Mouse (Mus musculus) heart, postnatal 0 days (tissue): Measurements from ENCODE around the gene F2rl1. TPM values are rescaled to one million over a fixed set of nuclear protein-coding genes. Genes with fewer than 3 reads are reported as not detected.
"Not testable (repeated sequence)": the region's sequence is repeated elsewhere in the genome, so short reads cannot be mapped to it uniquely, and the experiment has no call there.

Experiments used
- ATAC-seq: fragments of 200-750 bp; cut with Nextera tagmentation; 2 replicates; pipeline ENCODE4 v1.8.0; 2017; ENCODE audit warnings: low read depth, moderate number of reproducible peaks, moderate library complexity; ENCODE audit not compliant: insufficient read depth
- DNase-seq: peaks from one replicate; pipeline ENCODE4 v3.0.0-alpha.2; 2016; ENCODE audit warnings: low spot score
- H3K27ac ChIP-seq: fragments of 300-500 bp; sonication (generic); 2 replicates; pipeline ENCODE4 v1.5.1; 2014; ENCODE audit warnings: low read depth, mild to moderate bottlenecking
- H3K27me3 ChIP-seq: fragments of 300-500 bp; sonication (generic); 2 replicates; pipeline ENCODE4 v1.6.1; 2014; ENCODE audit warnings: low read length, mixed read lengths; ENCODE audit not compliant: control insufficient read depth, insufficient read depth
- H3K36me3 ChIP-seq: fragments of 300-500 bp; sonication (generic); replicated peaks from 2 replicates; pipeline ENCODE4 v1.6.1; 2014; ENCODE audit warnings: low read length, mixed read lengths; ENCODE audit not compliant: control insufficient read depth, insufficient read depth
- H3K4me1 ChIP-seq: fragments of 300-500 bp; sonication (generic); 2 replicates; pipeline ENCODE4 v1.6.1; 2014; ENCODE audit warnings: antibody characterized with exemption; ENCODE audit not compliant: control insufficient read depth, insufficient read depth
- H3K4me2 ChIP-seq: fragments of 300-500 bp; sonication (generic); 2 replicates; pipeline ENCODE4 v1.6.1; 2014; ENCODE audit warnings: low read depth, mild to moderate bottlenecking, low read length, moderate library complexity
- H3K4me3 ChIP-seq: fragments of 300-500 bp; sonication (generic); 2 replicates; pipeline ENCODE4 v1.5.1; 2014; ENCODE audit warnings: low read depth, low read length
- H3K9ac ChIP-seq: fragments of 300-500 bp; sonication (generic); replicated peaks from 2 replicates; pipeline ENCODE4 v1.6.1; 2014; ENCODE audit warnings: low read depth, low read length, mixed read lengths
- H3K9me3 ChIP-seq: fragments of 300-500 bp; sonication (generic); replicated peaks from 2 replicates; pipeline ENCODE4 v1.6.1; 2016; ENCODE audit warnings: low read length; ENCODE audit not compliant: control insufficient read depth
- CTCF ChIP-seq: IDR thresholded peaks from 2 replicates; pipeline ENCODE4 v1.5.1; 2016; ENCODE audit warnings: antibody characterized with exemption, control low read depth, low read depth
- EP300 ChIP-seq: IDR thresholded peaks from 2 replicates; pipeline ENCODE4 v1.6.1; 2016; ENCODE audit warnings: antibody characterized with exemption, low read depth
- WGBS: fragments of 180-500 bp; shearing (Covaris S2); extraction: QIAGEN DNeasy Blood & Tissue Kit; methylation state at CpG from one replicate; pipeline ENCODE4 v1.1.7; 2014; 5-methylcytosine and 5-hydroxymethylcytosine counted together
- polyA plus RNA-seq: library from polyadenylated mRNA; unstranded; fragments of >200 nt; fragmentation: Nextera tagmentation; extraction: Ambion mirVana; gene quantifications from 2 replicates; pipeline ENCODE4 v1.2.1, GENCODE M21; 2015
- total RNA-seq: library from RNA; depleted of rRNA; stranded (reverse); fragments of >200 nt; gene quantifications from 2 replicates; pipeline ENCODE4 v1.2.3, GENCODE M21; 2014; ENCODE audit warnings: low replicate concordance

Gene F2rl1
- total and polyA plus RNA-seq, 2 experiments from 2014 or later, result 0.25 to 0.95 TPM

GRCm38 (mm10) chr13:95534131-95534561 lies 9.1 kb upstream of the F2rl1 start:
- 25% methylated on average over 5 of the region's 5 CpGs for WGBS
- no peak for ATAC-seq
- H3K27ac ChIP-seq, result peak overlapping the region; percentile 25; the same call in 1 of the 2 replicates
- no peaks in the 10 kb centered on the region for H3K36me3 ChIP-seq
- no peak overlapping the region for H3K9ac ChIP-seq
- no peaks in the 10 kb centered on the region for H3K27me3 ChIP-seq
- TF ChIP-seq CTCF, result no peak
- no peak for TF ChIP-seq EP300
- no peak for DNase-seq
- H3K4me1 ChIP-seq, result 0 out of 2 replicates have a peak, but pooled peaks cover 13% of the 10 kb centered on the region
- peak overlapping the region; percentile 41 for H3K4me2 ChIP-seq
- no peaks in the 10 kb centered on the region for H3K9me3 ChIP-seq
- H3K4me3 ChIP-seq, result peak overlapping the region; percentile 13; the same call in 1 of the 2 replicates

- no peak for ATAC-seq
- 0 out of 2 replicates have a peak overlapping the region, but pooled peaks have one; percentile 25 for H3K27ac ChIP-seq
- TF ChIP-seq CTCF (no peak), EP300 (no peak)
Measured at GRCm38 (mm10) chr13:95533640-95534039, 8.6 kb upstream of the F2rl1 start.

GRCm38 (mm10) chr13:95533121-95533520 lies 8.1 kb upstream of the F2rl1 start:
- H3K9ac ChIP-seq, H3K27me3 ChIP-seq, H3K4me2 ChIP-seq, ATAC-seq, H3K9me3 ChIP-seq, DNase-seq, H3K4me3 ChIP-seq, H3K36me3 ChIP-seq, H3K27ac ChIP-seq: not testable (repeated sequence)
- 100% methylated on average over 1 of the region's 5 CpGs for WGBS
- H3K4me1 ChIP-seq, result 0 out of 2 replicates have a peak, but pooled peaks cover 13% of the 10 kb centered on the region

More at GRCm38 (mm10) chr13:95533640-95534039, 8.6 kb upstream of the F2rl1 start:
- no peaks in the 10 kb centered on the region for H3K27me3 ChIP-seq
- 0 out of 2 replicates have a peak, but pooled peaks cover 13% of the 10 kb centered on the region for H3K4me1 ChIP-seq
- no peak overlapping the region for H3K4me2 ChIP-seq
- H3K36me3 ChIP-seq, result no peaks in the 10 kb centered on the region
- no peak overlapping the region for H3K4me3 ChIP-seq
- no peak overlapping the region for H3K9ac ChIP-seq
- no peaks in the 10 kb centered on the region for H3K9me3 ChIP-seq
- WGBS, result 33% methylated on average over 8 of the region's 8 CpGs
- no peak for DNase-seq

GRCm38 (mm10) chr13:95531273-95532045 lies 6.4 kb upstream of the F2rl1 start:
- ATAC-seq (no peak), DNase-seq (no peak)
- no peaks in the 10 kb centered on the region for H3K36me3 ChIP-seq
- no peaks in the 10 kb centered on the region for H3K9me3 ChIP-seq
- 37% methylated on average over 9 of the region's 9 CpGs for WGBS
- H3K27ac ChIP-seq, result no peak overlapping the region
- no peak overlapping the region for H3K4me2 ChIP-seq
- H3K4me1 ChIP-seq, result 0 out of 2 replicates have a peak, but pooled peaks cover 13% of the 10 kb centered on the region
- TF ChIP-seq CTCF (no peak), EP300 (no peak)
- H3K4me3 ChIP-seq, result no peak overlapping the region
- no peak overlapping the region for H3K9ac ChIP-seq
- 0 out of 2 replicates have a peak, but pooled peaks cover 3% of the 10 kb centered on the region for H3K27me3 ChIP-seq

- Histone ChIP-seq H3K9ac (no peak overlapping the region), H3K9me3 (no peaks in the 10 kb centered on the region), H3K27ac (no peak overlapping the region), H3K27me3 (peaks cover 13% of the 10 kb centered on the region; the same call in 1 of the 2 replicates), H3K4me2 (no peak overlapping the region), H3K4me3 (no peak overlapping the region), H3K36me3 (no peaks in the 10 kb centered on the region), H3K4me1 (0 out of 2 replicates have a peak, but pooled peaks cover 11% of the 10 kb centered on the region)
- TF ChIP-seq EP300 (no peak), CTCF (no peak)
- WGBS, result 77% methylated on average over 2 of the region's 2 CpGs
- ATAC-seq, result no peak
- DNase-seq, result no peak
Measured at GRCm38 (mm10) chr13:95529246-95529645, 4.2 kb upstream of the F2rl1 start.
